Mouse (Mus musculus) cerebellum, adult 9-10 months (tissue): ENCODE data around the gene Socs2.

Experiments used
- DNase-seq: peaks from one replicate; pipeline ENCODE4 v3.0.0; 2022

Gene Socs2

DNA sequence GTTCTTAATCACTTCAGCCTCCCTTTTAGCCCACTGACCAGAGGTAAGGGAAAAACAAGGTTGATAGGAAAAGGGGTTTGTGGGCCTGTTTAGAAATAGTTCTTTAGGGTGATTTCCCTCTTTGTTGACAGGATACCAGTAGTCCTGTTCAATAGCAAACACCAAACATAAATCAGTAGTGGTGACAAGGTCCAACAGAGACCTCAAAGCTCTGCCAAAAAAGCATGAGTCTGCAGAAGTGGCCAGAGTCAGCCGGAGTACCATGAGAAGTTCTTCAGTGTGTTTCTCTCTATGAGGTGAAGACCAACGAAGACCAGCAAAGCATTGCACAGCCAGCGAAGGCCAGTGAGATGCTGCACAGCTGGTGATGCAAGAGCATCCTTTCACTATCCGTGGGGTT lies 76.3 kb downstream of the Socs2 start:
- DNase-seq, result no peak

DNA sequence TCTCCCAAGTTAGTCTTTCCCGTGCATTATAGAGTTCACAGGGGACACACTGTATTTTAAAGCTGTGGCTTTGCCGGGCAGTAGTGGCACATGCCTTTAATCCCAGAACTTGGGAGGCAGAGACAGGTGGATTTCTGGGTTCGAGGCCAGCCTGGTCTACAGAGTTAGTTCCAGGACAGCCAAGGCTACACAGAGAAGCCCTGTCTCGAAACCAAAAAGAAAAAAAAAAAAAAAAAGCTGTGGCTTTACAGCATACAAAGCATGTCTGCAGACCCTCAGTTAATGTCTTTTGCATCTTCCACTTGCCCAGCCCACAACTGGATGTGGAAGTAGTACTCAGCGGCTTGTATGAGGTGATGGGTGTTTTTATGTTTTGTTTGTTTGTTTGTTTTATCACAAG lies 79.4 kb downstream of the Socs2 start:
- no peak for DNase-seq

DNA sequence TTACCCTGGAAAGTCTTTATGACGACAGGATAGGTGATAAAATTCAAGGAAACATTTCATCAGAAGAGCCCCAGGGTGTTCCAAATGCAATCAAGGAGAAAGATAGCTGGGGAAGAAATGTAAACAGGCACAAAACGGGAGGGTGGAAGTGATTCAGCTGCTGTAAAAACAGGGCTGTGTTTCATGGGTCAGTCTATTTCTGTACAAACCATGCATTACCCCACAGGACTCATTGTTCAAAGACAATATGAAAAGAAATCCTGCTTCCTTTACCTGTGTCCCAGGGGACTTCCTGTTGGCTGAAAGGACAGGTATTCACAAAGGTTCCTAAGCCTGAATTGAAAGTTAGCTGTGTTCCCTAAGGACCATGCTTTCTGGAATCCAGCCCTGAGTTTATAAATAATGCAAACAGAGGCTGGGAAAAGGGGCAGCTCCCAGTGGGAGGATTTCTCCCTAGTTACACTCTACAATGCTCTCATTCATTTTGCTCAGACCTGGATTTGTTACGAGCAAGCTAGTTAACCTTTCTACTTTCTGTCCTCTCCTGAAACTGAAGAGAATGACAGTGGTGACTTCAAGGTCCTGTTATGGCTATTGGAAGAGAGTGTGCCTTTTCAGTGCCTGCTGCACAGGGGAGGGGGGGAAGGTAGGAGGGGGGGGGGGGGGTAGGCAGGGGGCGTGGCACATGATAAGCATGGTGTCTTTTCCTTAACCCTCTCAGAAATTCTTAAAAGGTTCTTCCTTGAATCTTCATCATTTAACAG lies 80.0 kb downstream of the Socs2 start:
- DNase-seq, result no peak
